Mouse (Mus musculus) WW6 (cell line): ENCODE data around the gene Lima1.

Experiments used
- DNase-seq: peaks from one replicate; pipeline ENCODE4 v3.0.0-alpha.2; 2013; ENCODE audit warnings: low read depth, low spot score

The Lima1 gene

DNA sequence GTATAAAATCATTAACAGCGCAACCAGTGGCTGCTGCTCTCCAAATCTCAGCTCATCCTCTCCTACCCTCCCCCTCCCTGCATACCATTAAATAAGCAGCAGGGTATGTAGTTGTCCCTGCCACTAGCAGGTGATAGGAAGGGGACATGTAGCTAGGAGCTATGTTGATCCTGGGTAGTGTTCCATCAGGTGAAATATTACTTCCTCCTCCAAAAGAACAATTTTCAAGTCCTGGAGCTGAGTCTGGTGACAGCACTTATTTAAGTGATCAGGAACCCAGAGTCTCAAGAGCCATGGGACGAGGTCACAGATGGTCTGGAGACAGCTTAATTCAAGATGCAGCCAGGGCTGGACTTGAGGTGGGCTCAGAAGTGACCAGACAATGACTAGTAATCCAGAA, 139.6 kb downstream of the Lima1 start:
- no peak for DNase-seq

DNA sequence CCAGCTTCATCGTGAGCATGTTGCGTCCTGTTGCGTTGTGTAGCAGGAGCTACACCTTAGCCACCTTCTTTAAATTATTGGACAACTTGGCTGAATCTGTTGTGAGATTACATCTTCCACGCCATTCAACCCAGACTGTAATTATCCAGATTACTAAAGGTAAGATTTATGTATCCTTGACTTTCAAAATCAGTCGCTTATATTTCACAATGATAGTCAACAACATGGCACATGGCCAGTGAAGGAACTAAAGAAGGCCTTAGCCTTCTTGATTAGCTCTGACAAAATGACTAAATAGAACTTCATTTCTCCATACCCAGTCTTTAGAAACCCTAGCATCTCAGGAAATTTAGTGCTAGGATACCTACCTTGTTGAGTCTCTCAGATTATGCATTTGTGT, 142.1 kb downstream of the Lima1 start:
- DNase-seq = no peak

DNA sequence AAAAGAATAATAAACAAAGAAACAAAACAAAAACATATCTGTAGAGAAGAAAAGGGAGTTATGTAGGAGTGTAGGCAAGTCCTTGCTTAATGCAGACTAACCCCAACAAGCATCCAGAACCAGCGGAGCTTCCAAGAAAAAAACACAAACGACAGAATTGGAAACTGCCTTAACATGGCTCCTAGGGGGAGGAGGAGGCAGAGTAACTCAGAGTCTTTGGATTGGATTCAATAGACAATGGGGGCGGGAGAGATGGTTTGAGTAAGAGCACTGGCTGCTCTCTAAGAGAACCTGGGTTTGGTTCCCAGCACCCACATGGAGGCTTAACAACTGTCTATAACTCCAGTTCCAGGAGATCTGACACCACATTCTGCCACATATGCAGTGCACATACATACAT, 143.6 kb downstream of the Lima1 start:
- DNase-seq = no peak

DNA sequence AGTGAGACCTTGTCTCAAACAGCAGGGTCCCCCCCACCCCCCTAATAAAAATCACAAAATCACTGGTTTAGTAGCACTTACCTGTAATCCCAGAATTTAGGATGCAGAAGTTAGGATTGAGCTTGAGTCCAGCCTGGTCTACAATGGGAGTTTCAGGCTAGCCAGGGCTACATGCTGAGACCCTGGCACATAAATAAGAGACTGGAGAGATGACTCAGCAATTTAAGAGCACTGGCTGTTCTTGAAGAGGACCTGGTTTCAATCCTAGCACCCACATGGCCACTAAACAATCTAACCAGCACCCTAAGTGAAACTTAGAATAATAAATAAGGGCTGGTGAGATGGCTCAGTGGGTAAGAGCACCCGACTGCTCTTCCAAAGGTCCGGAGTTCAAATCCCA, 144.1 kb downstream of the Lima1 start:
- no peak for DNase-seq

DNA sequence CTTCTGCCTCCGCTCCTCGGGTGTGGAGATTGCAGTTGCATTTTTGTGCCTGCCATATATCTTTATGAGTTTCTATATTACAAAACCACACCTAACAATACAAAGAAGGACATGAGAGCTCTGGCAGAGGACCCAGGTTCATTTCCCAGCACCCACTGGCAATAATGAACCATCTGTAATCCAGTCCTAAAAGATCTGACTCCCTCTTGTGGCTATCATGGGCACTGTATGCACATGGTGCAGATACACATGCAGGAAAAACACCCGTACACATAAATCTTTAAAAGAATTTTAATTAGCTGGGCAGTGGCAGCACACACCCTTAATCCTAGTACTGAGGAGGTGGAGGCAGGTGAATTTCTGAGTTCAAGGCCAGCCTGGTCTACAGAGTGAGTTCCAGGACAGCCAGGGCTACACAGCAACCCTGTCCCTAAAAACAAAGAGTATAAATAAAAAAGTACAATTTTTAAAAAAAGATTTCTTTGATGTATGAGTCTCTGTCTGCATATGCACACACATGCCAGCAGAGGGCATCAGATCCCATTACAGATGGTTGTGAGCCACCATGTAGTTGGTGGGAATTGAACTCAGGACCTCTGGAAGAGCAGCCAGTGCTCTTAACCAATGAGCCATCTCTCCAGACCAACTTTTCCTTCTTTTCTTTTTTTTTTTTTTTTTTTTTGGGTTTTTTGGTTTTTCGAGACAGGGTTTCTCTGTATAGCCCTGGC, 146.0 kb downstream of the Lima1 start:
- no peak for DNase-seq
